18 mouse cellular contexts compared by ENCODE assay signal in the genomic region with DNA sequence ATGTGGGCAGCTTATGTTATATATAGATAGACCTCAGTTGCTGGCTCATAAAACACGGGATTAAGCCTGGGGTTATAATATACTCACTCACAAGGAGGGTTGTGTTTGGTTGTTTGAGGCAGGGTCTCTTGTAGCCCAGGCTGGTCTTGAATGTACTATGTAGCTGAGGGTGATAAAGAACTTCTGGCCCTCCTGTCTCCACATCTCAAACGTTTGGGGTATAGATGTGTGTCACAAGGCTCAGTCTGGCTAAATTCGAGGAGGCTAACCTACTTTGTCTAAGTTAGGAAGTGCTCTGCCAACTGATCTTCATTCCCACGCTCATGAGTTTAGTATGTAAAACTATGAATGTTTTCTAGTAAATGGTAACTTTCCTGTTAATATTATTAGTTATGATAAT.
DNase-seq lines count a peak whose midpoint lies in the region; ATAC-seq lines count a peak whose summit lies in the region.
"Had no signal": no experiment of that assay in that cellular context is flagged by ENCODE, and none has a peak within 500 bp of the region (broad histone marks: within the 10 kb centered on the region; RNA-seq: fewer than 3 reads in every experiment).

No protein-coding gene starts in this region.

- no peaks in the 10 kb centered on the region for H3K36me3 ChIP-seq in hindbrain, embryonic 15.5 days
- H3K36me3 ChIP-seq in hindbrain, embryonic 11.5 days (ENCODE audit: control insufficient read depth, insufficient read depth, low read length) = no peaks in the 10 kb centered on the region
- no peaks in the 10 kb centered on the region for H3K36me3 ChIP-seq in midbrain, embryonic 11.5 days (ENCODE audit: control insufficient read depth, insufficient read depth, low read length)
- no peaks in the 10 kb centered on the region for H3K36me3 ChIP-seq in midbrain, embryonic 13.5 days
- H3K36me3 ChIP-seq: embryonic facial prominence, embryonic 12.5 days; forebrain, embryonic 12.5 days; G1E; hindbrain, embryonic 13.5 days; limb, embryonic 13.5 days; liver, embryonic 12.5 days; midbrain, embryonic 12.5 days had no signal

- intact Hi-C loops in heart, postnatal 36 days (cut with DNase I) = loop anchor here (2.0 kb wide), 1 partner anchor 668 kb away; no protein-coding TSS in a partner anchor

- no peak overlapping the region for H3K27ac ChIP-seq in hindbrain, embryonic 15.5 days (replicated peaks)
- no peak overlapping the region for H3K27ac ChIP-seq in hindbrain, embryonic 11.5 days (ENCODE audit: low read depth, low read length)
- no peak overlapping the region for H3K27ac ChIP-seq in midbrain, embryonic 11.5 days (ENCODE audit: low read depth, low read length)
- H3K27ac ChIP-seq in midbrain, embryonic 13.5 days = no peak overlapping the region
- H3K27ac ChIP-seq: embryonic facial prominence, embryonic 12.5 days; forebrain, embryonic 12.5 days; hindbrain, embryonic 13.5 days; limb, embryonic 13.5 days; liver, embryonic 12.5 days; midbrain, embryonic 12.5 days; stomach, postnatal 0 days had no signal

- H3K4me2 ChIP-seq in hindbrain, embryonic 15.5 days = peak overlapping the region; percentile 53
- no peak overlapping the region for H3K4me2 ChIP-seq in hindbrain, embryonic 11.5 days (replicated peaks; ENCODE audit: low read depth, low read length)
- no peak overlapping the region for H3K4me2 ChIP-seq in midbrain, embryonic 11.5 days
- no peak overlapping the region for H3K4me2 ChIP-seq in midbrain, embryonic 13.5 days (replicated peaks)

- WGBS in hindbrain, embryonic 15.5 days = 48% methylated on average over 4 of the region's 4 CpGs
- 52% methylated on average over 4 of the region's 4 CpGs for WGBS in hindbrain, embryonic 11.5 days
- WGBS in midbrain, embryonic 11.5 days = 51% methylated on average over 4 of the region's 4 CpGs
- WGBS in midbrain, embryonic 13.5 days = 56% methylated on average over 4 of the region's 4 CpGs

- no peak overlapping the region for H3K4me3 ChIP-seq in hindbrain, embryonic 15.5 days
- H3K4me3 ChIP-seq in hindbrain, embryonic 11.5 days (ENCODE audit: low read depth, low read length) = no peak overlapping the region
- no peak overlapping the region for H3K4me3 ChIP-seq in midbrain, embryonic 11.5 days (ENCODE audit: low read depth, low read length)
- no peak overlapping the region for H3K4me3 ChIP-seq in midbrain, embryonic 13.5 days (replicated peaks)
- H3K4me3 ChIP-seq: embryonic facial prominence, embryonic 12.5 days; forebrain, embryonic 12.5 days; hindbrain, embryonic 13.5 days; limb, embryonic 13.5 days; liver, embryonic 12.5 days had no signal

- ATAC-seq in hindbrain, embryonic 15.5 days (ENCODE audit: low FRiP score, low read depth) = no peak
- ATAC-seq in hindbrain, embryonic 11.5 days (ENCODE audit: low FRiP score) = no peak
- ATAC-seq in midbrain, embryonic 11.5 days (ENCODE audit: low FRiP score) = no peak
- ATAC-seq in midbrain, embryonic 13.5 days = no peak
- ATAC-seq: liver, embryonic 12.5 days had no signal

- DNase-seq in heart, adult 11 months = peak; percentile 63
- no peak for DNase-seq in heart, postnatal 36 days
- DNase-seq in hindbrain, embryonic 11.5 days (ENCODE audit: low spot score) = no peak
- DNase-seq in midbrain, embryonic 11.5 days (ENCODE audit: low spot score, missing footprints) = peak; percentile 60
- DNase-seq in adipocyte (ENCODE audit: low spot score) = no peak
- DNase-seq: thymus, adult 18-20 months had no signal

- no peak overlapping the region for H3K9ac ChIP-seq in hindbrain, embryonic 15.5 days
- H3K9ac ChIP-seq in hindbrain, embryonic 11.5 days (ENCODE audit: low read depth, low read length) = no peak overlapping the region
- no peak overlapping the region for H3K9ac ChIP-seq in midbrain, embryonic 11.5 days (ENCODE audit: low read length)
- H3K9ac ChIP-seq in midbrain, embryonic 13.5 days (replicated peaks) = no peak overlapping the region
- H3K9ac ChIP-seq: embryonic facial prominence, embryonic 12.5 days; forebrain, embryonic 12.5 days; forebrain, postnatal 0 days; hindbrain, embryonic 13.5 days; limb, embryonic 13.5 days; liver, embryonic 12.5 days; liver, postnatal 0 days; midbrain, embryonic 12.5 days had no signal

- H3K27me3 ChIP-seq in hindbrain, embryonic 15.5 days = no peaks in the 10 kb centered on the region
- no peaks in the 10 kb centered on the region for H3K27me3 ChIP-seq in hindbrain, embryonic 11.5 days (ENCODE audit: control insufficient read depth, insufficient read depth, low read length)
- no peaks in the 10 kb centered on the region for H3K27me3 ChIP-seq in midbrain, embryonic 11.5 days (ENCODE audit: control insufficient read depth, insufficient read depth, low read length)
- H3K27me3 ChIP-seq in midbrain, embryonic 13.5 days = no peaks in the 10 kb centered on the region
- H3K27me3 ChIP-seq: hindbrain, embryonic 13.5 days; liver, embryonic 12.5 days; midbrain, embryonic 12.5 days had no signal

- H3K4me1 ChIP-seq in hindbrain, embryonic 15.5 days (replicated peaks) = no peaks in the 10 kb centered on the region
- H3K4me1 ChIP-seq in hindbrain, embryonic 11.5 days (replicated peaks; ENCODE audit: control insufficient read depth, insufficient read depth, low read length) = no peaks in the 10 kb centered on the region
- peaks cover 3% of the 10 kb centered on the region; the same call in 1 of the 2 replicates for H3K4me1 ChIP-seq in midbrain, embryonic 11.5 days (ENCODE audit: control insufficient read depth, insufficient read depth, low read length)
- H3K4me1 ChIP-seq in midbrain, embryonic 13.5 days (replicated peaks) = no peaks in the 10 kb centered on the region
- H3K4me1 ChIP-seq: forebrain, embryonic 12.5 days; hindbrain, embryonic 13.5 days; liver, embryonic 12.5 days; midbrain, embryonic 12.5 days had no signal

- H3K9me3 ChIP-seq in hindbrain, embryonic 15.5 days = no peaks in the 10 kb centered on the region
- H3K9me3 ChIP-seq in hindbrain, embryonic 11.5 days (ENCODE audit: control insufficient read depth, low read length) = no peaks in the 10 kb centered on the region
- H3K9me3 ChIP-seq in midbrain, embryonic 11.5 days (ENCODE audit: control insufficient read depth, low read length) = no peaks in the 10 kb centered on the region
- H3K9me3 ChIP-seq in midbrain, embryonic 13.5 days = no peaks in the 10 kb centered on the region; the same call in 1 of the 2 replicates
- H3K9me3 ChIP-seq: embryonic facial prominence, embryonic 12.5 days; forebrain, embryonic 12.5 days; hindbrain, embryonic 13.5 days; limb, embryonic 13.5 days; liver, embryonic 12.5 days; midbrain, embryonic 12.5 days had no signal

Comparison
In these comparisons a context has a peak if more than half of its experiments do, and no peak if none do; other contexts are left out.
1. DNase-seq: peak in heart, adult 11 months (single experiment) and midbrain, embryonic 11.5 days (single experiment); none in heart, postnatal 36 days (0 of 2), hindbrain, embryonic 11.5 days (single experiment) and adipocyte (single experiment).